Mouse (Mus musculus): ENCODE results near the gene Smg6.

- no peak for TF ChIP-seq CTCF (IDR thresholded peaks at IDR 0.05; ENCODE audit: control insufficient read depth, insufficient read depth, low read length)
- no peak for TF ChIP-seq POLR2A (IDR thresholded peaks at IDR 0.05; ENCODE audit: borderline replicate concordance, control insufficient read depth, low read depth, low read length)
These were observed 287.9 kb downstream of the Smg6 start for GRCm38 (mm10) chr11:75213372-75214080.
